ENCODE assay signal across 29 mouse cellular contexts in the genomic region with DNA sequence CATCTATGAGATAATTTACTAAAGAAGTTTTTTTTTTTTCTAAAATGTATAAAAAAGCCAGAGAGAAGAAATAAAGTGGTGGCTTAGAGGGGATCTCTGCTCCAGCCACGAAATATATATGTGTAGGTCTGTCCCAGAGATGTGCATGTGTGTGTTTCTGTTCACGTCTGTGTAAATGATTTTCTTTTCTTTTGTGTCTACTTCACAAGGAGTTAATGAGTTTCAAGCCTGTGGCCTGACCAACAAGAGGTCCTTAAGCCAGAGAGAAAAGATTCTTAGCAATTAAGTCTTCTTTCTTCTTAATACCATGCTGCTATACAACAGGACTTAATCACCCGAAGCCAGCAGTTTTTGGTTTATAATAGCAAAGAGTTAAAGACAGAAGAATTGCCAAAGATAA.
DNase-seq lines count a peak whose midpoint lies in the region; ATAC-seq lines count a peak whose summit lies in the region.
"Had no signal": no experiment of that assay in that cellular context is flagged by ENCODE, and none has a peak within 500 bp of the region (broad histone marks: within the 10 kb centered on the region; RNA-seq: fewer than 3 reads in every experiment).

No protein-coding gene starts in this region.

- no peaks in the 10 kb centered on the region for H3K4me1 ChIP-seq in forebrain, embryonic 11.5 days (replicated peaks; ENCODE audit: control insufficient read depth, insufficient read depth, low read length)
- no peaks in the 10 kb centered on the region for H3K4me1 ChIP-seq in forebrain, embryonic 13.5 days
- no peaks in the 10 kb centered on the region for H3K4me1 ChIP-seq in midbrain, embryonic 11.5 days (ENCODE audit: control insufficient read depth, insufficient read depth, low read length)
- H3K4me1 ChIP-seq in midbrain, embryonic 14.5 days (ENCODE audit: control insufficient read depth, insufficient read depth, low read length), result no peaks in the 10 kb centered on the region
- H3K4me1 ChIP-seq: heart, embryonic 12.5 days; heart, embryonic 15.5 days; hindbrain, embryonic 10.5 days; hindbrain, embryonic 15.5 days had no signal

- H3K4me3 ChIP-seq in forebrain, embryonic 11.5 days (ENCODE audit: low read depth, low read length), result no peak overlapping the region
- no peak overlapping the region for H3K4me3 ChIP-seq in forebrain, embryonic 13.5 days
- H3K4me3 ChIP-seq in midbrain, embryonic 11.5 days (ENCODE audit: low read depth, low read length), result no peak overlapping the region
- no peak overlapping the region for H3K4me3 ChIP-seq in midbrain, embryonic 14.5 days (replicated peaks; ENCODE audit: low read depth, low read length)
- H3K4me3 ChIP-seq: forebrain, embryonic 10.5 days; gastrocnemius, adult 2 months; heart, embryonic 12.5 days; heart, embryonic 15.5 days; hindbrain, embryonic 10.5 days; hindbrain, embryonic 15.5 days had no signal

- H3K4me2 ChIP-seq in forebrain, embryonic 11.5 days (ENCODE audit: low read depth, low read length, severe bottlenecking), result no peak overlapping the region
- H3K4me2 ChIP-seq in forebrain, embryonic 13.5 days, result no peak overlapping the region
- no peak overlapping the region for H3K4me2 ChIP-seq in midbrain, embryonic 11.5 days
- no peak overlapping the region for H3K4me2 ChIP-seq in midbrain, embryonic 14.5 days (ENCODE audit: low read length)
- H3K4me2 ChIP-seq: heart, embryonic 12.5 days; heart, embryonic 15.5 days; hindbrain, embryonic 15.5 days had no signal

- H3K36me3 ChIP-seq in forebrain, embryonic 11.5 days (ENCODE audit: control insufficient read depth, insufficient read depth, low read length), result no peaks in the 10 kb centered on the region
- H3K36me3 ChIP-seq in forebrain, embryonic 13.5 days (ENCODE audit: poor library complexity, severe bottlenecking), result no peaks in the 10 kb centered on the region
- H3K36me3 ChIP-seq in midbrain, embryonic 11.5 days (ENCODE audit: control insufficient read depth, insufficient read depth, low read length), result no peaks in the 10 kb centered on the region
- no peaks in the 10 kb centered on the region for H3K36me3 ChIP-seq in midbrain, embryonic 14.5 days (ENCODE audit: control insufficient read depth, insufficient read depth, low read length)
- H3K36me3 ChIP-seq: forebrain, embryonic 10.5 days; G1E; heart, embryonic 12.5 days; heart, embryonic 15.5 days; hindbrain, embryonic 10.5 days; hindbrain, embryonic 15.5 days had no signal

- DNase-seq in forebrain, embryonic 11.5 days (ENCODE audit: low spot score), result no peak
- no peak for DNase-seq in midbrain, embryonic 11.5 days (ENCODE audit: low spot score, missing footprints)
- no peak for DNase-seq in midbrain, embryonic 14.5 days
- DNase-seq in embryo, embryonic 10.5 days (ENCODE audit: low spot score), result peak; percentile 13
- DNase-seq in retina, postnatal 1 day, result peak; percentile 14
- no peak for DNase-seq in spleen, adult 12 weeks (ENCODE audit: low spot score)
- DNase-seq: adrenal gland, postnatal 10 days; adrenal gland, postnatal 36 days; B cell, adult 2 months; cerebellum, adult 11-12 months; cerebellum, adult 8-10 months; cerebellum, postnatal 10 days; cerebellum, postnatal 36 days; forebrain, postnatal 0 days; gastrocnemius, adult 2 months; gastrocnemius, postnatal 14 days; heart, adult 18-20 months; heart, postnatal 10 days; heart, postnatal 36 days had no signal

- H3K9me3 ChIP-seq in forebrain, embryonic 11.5 days (ENCODE audit: control insufficient read depth, low read length), result no peaks in the 10 kb centered on the region
- no peaks in the 10 kb centered on the region for H3K9me3 ChIP-seq in forebrain, embryonic 13.5 days (replicated peaks)
- no peaks in the 10 kb centered on the region for H3K9me3 ChIP-seq in midbrain, embryonic 11.5 days (ENCODE audit: control insufficient read depth, low read length)
- no peaks in the 10 kb centered on the region for H3K9me3 ChIP-seq in midbrain, embryonic 14.5 days (ENCODE audit: control insufficient read depth, low read length)
- H3K9me3 ChIP-seq: forebrain, embryonic 10.5 days; G1E; heart, embryonic 12.5 days; heart, embryonic 15.5 days; hindbrain, embryonic 10.5 days; hindbrain, embryonic 15.5 days had no signal

- 6% methylated on average over 3 of the region's 3 CpGs for WGBS in forebrain, embryonic 11.5 days
- 3% methylated on average over 3 of the region's 3 CpGs for WGBS in forebrain, embryonic 13.5 days
- WGBS in midbrain, embryonic 11.5 days, result 6% methylated on average over 3 of the region's 3 CpGs
- 5% methylated on average over 3 of the region's 3 CpGs for WGBS in midbrain, embryonic 14.5 days

- no peak overlapping the region for H3K9ac ChIP-seq in forebrain, embryonic 11.5 days (ENCODE audit: low read length)
- no peak overlapping the region for H3K9ac ChIP-seq in forebrain, embryonic 13.5 days
- H3K9ac ChIP-seq in midbrain, embryonic 11.5 days (ENCODE audit: low read length), result no peak overlapping the region
- no peak overlapping the region for H3K9ac ChIP-seq in midbrain, embryonic 14.5 days (replicated peaks; ENCODE audit: low read length)
- H3K9ac ChIP-seq: forebrain, postnatal 0 days; heart, embryonic 12.5 days; heart, embryonic 15.5 days; hindbrain, embryonic 15.5 days had no signal

- ATAC-seq in forebrain, embryonic 11.5 days (replicated peaks; ENCODE audit: low FRiP score), result peak; percentile 85
- no peak for ATAC-seq in forebrain, embryonic 13.5 days
- ATAC-seq in midbrain, embryonic 11.5 days (ENCODE audit: low FRiP score), result peak; percentile 54; the same call in 1 of the 2 replicates
- no peak for ATAC-seq in midbrain, embryonic 14.5 days (ENCODE audit: low FRiP score, low TSS enrichment)
- ATAC-seq: forebrain, postnatal 0 days; intestine, postnatal 0 days; Patski had no signal

- H3K27me3 ChIP-seq in forebrain, embryonic 11.5 days (ENCODE audit: control insufficient read depth, insufficient read depth, low read length), result peaks cover 3% of the 10 kb centered on the region; the same call in 1 of the 2 replicates
- peaks cover 6% of the 10 kb centered on the region; the same call in 1 of the 2 replicates for H3K27me3 ChIP-seq in forebrain, embryonic 13.5 days
- H3K27me3 ChIP-seq in midbrain, embryonic 11.5 days (ENCODE audit: control insufficient read depth, insufficient read depth, low read length), result no peaks in the 10 kb centered on the region
- H3K27me3 ChIP-seq in midbrain, embryonic 14.5 days (ENCODE audit: control insufficient read depth, insufficient read depth, low read length), result no peaks in the 10 kb centered on the region
- H3K27me3 ChIP-seq: CH12.LX; heart, embryonic 12.5 days; heart, embryonic 15.5 days; hindbrain, embryonic 15.5 days; Patski had no signal

- no peak overlapping the region for H3K27ac ChIP-seq in forebrain, embryonic 11.5 days (ENCODE audit: low read depth, low read length)
- no peak overlapping the region for H3K27ac ChIP-seq in forebrain, embryonic 13.5 days
- H3K27ac ChIP-seq in midbrain, embryonic 11.5 days (ENCODE audit: low read depth, low read length), result no peak overlapping the region
- no peak overlapping the region for H3K27ac ChIP-seq in midbrain, embryonic 14.5 days (replicated peaks; ENCODE audit: low read depth, low read length)
- H3K27ac ChIP-seq: forebrain, embryonic 10.5 days; gastrocnemius, adult 2 months; heart, embryonic 15.5 days; hindbrain, embryonic 10.5 days; hindbrain, embryonic 15.5 days had no signal

Comparison
In these comparisons a context has a peak if more than half of its experiments do, and no peak if none do; other contexts are left out.
1. ATAC-seq: peak in forebrain, embryonic 11.5 days (single experiment) and midbrain, embryonic 11.5 days (single experiment); none in forebrain, embryonic 13.5 days (single experiment) and midbrain, embryonic 14.5 days (single experiment).
2. DNase-seq: peak in embryo, embryonic 10.5 days (single experiment) and retina, postnatal 1 day (single experiment); none in forebrain, embryonic 11.5 days (single experiment), midbrain, embryonic 11.5 days (single experiment), midbrain, embryonic 14.5 days (single experiment) and spleen, adult 12 weeks (single experiment).